Comparison of ENCODE assay signal across 23 mouse cellular contexts in the genomic region with DNA sequence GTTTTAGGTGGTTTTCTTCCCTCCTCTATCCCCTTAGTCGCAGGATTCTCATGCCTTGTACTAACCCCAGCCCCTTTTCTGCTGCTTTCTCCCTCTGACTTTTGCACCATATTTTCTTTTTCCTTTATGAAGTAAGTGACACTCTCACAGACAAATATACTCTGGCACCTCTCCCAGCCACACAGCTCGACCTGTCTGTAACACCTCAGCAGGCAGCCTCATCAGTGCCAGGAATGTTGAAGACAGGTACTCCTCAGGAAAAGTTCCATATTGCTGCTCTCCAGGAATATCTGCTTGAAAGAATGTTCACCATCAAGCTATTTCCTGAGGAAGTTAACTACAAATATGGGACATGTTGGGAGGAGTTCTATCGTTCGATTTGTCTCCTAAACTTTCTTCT.
A peak's percentile ranks its signal among the peaks of the same experiment; 100 is the strongest.
DNase-seq lines count a peak whose midpoint lies in the region; ATAC-seq and TF ChIP-seq lines count a peak whose summit lies in the region.
"Had no signal": no experiment of that assay in that cellular context is flagged by ENCODE, and none has a peak within 500 bp of the region (broad histone marks: within the 10 kb centered on the region; RNA-seq: fewer than 3 reads in every experiment).

No protein-coding gene starts in this region.

- no peaks in the 10 kb centered on the region for H3K36me3 ChIP-seq in hindbrain, postnatal 0 days (ENCODE audit: insufficient read depth, low read length)
- no peaks in the 10 kb centered on the region for H3K36me3 ChIP-seq in hindbrain, embryonic 16.5 days (ENCODE audit: control insufficient read depth, insufficient read depth, low read length)
- no peaks in the 10 kb centered on the region for H3K36me3 ChIP-seq in midbrain, embryonic 11.5 days (ENCODE audit: control insufficient read depth, insufficient read depth, low read length)
- no peaks in the 10 kb centered on the region for H3K36me3 ChIP-seq in midbrain, embryonic 10.5 days
- H3K36me3 ChIP-seq: embryonic facial prominence, embryonic 10.5 days; embryonic facial prominence, embryonic 12.5 days; forebrain, embryonic 15.5 days; G1E had no signal

- no peaks in the 10 kb centered on the region for H3K4me1 ChIP-seq in hindbrain, postnatal 0 days (ENCODE audit: insufficient read depth, low read length)
- no peaks in the 10 kb centered on the region for H3K4me1 ChIP-seq in hindbrain, embryonic 16.5 days (ENCODE audit: control insufficient read depth, insufficient read depth, low read depth, low read length)
- H3K4me1 ChIP-seq in midbrain, embryonic 11.5 days (ENCODE audit: control insufficient read depth, insufficient read depth, low read length) = no peaks in the 10 kb centered on the region
- no peaks in the 10 kb centered on the region for H3K4me1 ChIP-seq in midbrain, embryonic 10.5 days
- H3K4me1 ChIP-seq: embryonic facial prominence, embryonic 10.5 days; embryonic facial prominence, embryonic 12.5 days; forebrain, embryonic 13.5 days; forebrain, embryonic 15.5 days had no signal

- H3K4me3 ChIP-seq in hindbrain, postnatal 0 days (ENCODE audit: low read length) = no peak overlapping the region
- H3K4me3 ChIP-seq in hindbrain, embryonic 16.5 days (ENCODE audit: low read length) = no peak overlapping the region
- no peak overlapping the region for H3K4me3 ChIP-seq in midbrain, embryonic 11.5 days (ENCODE audit: low read depth, low read length)
- no peak overlapping the region for H3K4me3 ChIP-seq in midbrain, embryonic 10.5 days
- H3K4me3 ChIP-seq: embryonic facial prominence, embryonic 10.5 days; embryonic facial prominence, embryonic 12.5 days; forebrain, embryonic 13.5 days; forebrain, embryonic 15.5 days had no signal

- no peak overlapping the region for H3K9ac ChIP-seq in hindbrain, postnatal 0 days (replicated peaks; ENCODE audit: low read length)
- no peak overlapping the region for H3K9ac ChIP-seq in hindbrain, embryonic 16.5 days (ENCODE audit: low read depth, low read length)
- H3K9ac ChIP-seq in midbrain, embryonic 11.5 days (ENCODE audit: low read length) = no peak overlapping the region
- H3K9ac ChIP-seq: embryonic facial prominence, embryonic 12.5 days; forebrain, embryonic 13.5 days; forebrain, embryonic 15.5 days; forebrain, postnatal 0 days had no signal

- no peak overlapping the region for H3K27ac ChIP-seq in hindbrain, postnatal 0 days
- H3K27ac ChIP-seq in hindbrain, embryonic 16.5 days (ENCODE audit: low read depth, low read length) = no peak overlapping the region
- no peak overlapping the region for H3K27ac ChIP-seq in midbrain, embryonic 11.5 days (ENCODE audit: low read depth, low read length)
- no peak overlapping the region for H3K27ac ChIP-seq in midbrain, embryonic 10.5 days (replicated peaks)
- H3K27ac ChIP-seq: embryonic facial prominence, embryonic 10.5 days; embryonic facial prominence, embryonic 12.5 days; forebrain, embryonic 13.5 days; forebrain, embryonic 15.5 days had no signal

- TF ChIP-seq CTCF in hindbrain, postnatal 0 days (IDR thresholded peaks at IDR 0.05; ENCODE audit: low read depth) = no peak

- 71% methylated on average over 4 of the region's 4 CpGs for WGBS in hindbrain, postnatal 0 days
- WGBS in hindbrain, embryonic 16.5 days = 71% methylated on average over 4 of the region's 4 CpGs
- WGBS in midbrain, embryonic 11.5 days = 86% methylated on average over 4 of the region's 4 CpGs
- WGBS in midbrain, embryonic 10.5 days = 90% methylated on average over 4 of the region's 4 CpGs

- DNase-seq in cerebellum, postnatal 10 days = peak; percentile 45 to 69
- DNase-seq in cerebellum, adult 18-20 months = no peak
- DNase-seq in cerebellum, postnatal 25 days = peak; percentile 14 to 52
- no peak for DNase-seq in cerebellum, adult 9-10 months
- DNase-seq in hindbrain, postnatal 0 days (ENCODE audit: low spot score) = peak; percentile 8
- DNase-seq in midbrain, embryonic 11.5 days (ENCODE audit: low spot score, missing footprints) = peak; percentile 45
- DNase-seq in midbrain, embryonic 10.5 days (ENCODE audit: low spot score) = no peak
- DNase-seq: adrenal gland, adult 8-10 months; adrenal gland, postnatal 14 days; adrenal gland, postnatal 36 days; B cell, adult 2 months; cerebellum, adult 9-11 months; forebrain, postnatal 0 days had no signal

- H3K4me2 ChIP-seq in hindbrain, postnatal 0 days (ENCODE audit: low read depth, low read length) = no peak overlapping the region
- H3K4me2 ChIP-seq in hindbrain, embryonic 16.5 days (ENCODE audit: low read length) = no peak overlapping the region
- no peak overlapping the region for H3K4me2 ChIP-seq in midbrain, embryonic 11.5 days
- H3K4me2 ChIP-seq: embryonic facial prominence, embryonic 12.5 days; forebrain, embryonic 13.5 days; forebrain, embryonic 15.5 days had no signal

- no peak for ATAC-seq in hindbrain, postnatal 0 days
- ATAC-seq in hindbrain, embryonic 16.5 days = no peak
- no peak for ATAC-seq in midbrain, embryonic 11.5 days (ENCODE audit: low FRiP score)
- ATAC-seq: activated CD4-positive, CD25-positive, alpha-beta regulatory T cell, adult 4 months; CD4-positive, CD25-positive, alpha-beta regulatory T cell, adult 4 months; forebrain, embryonic 13.5 days; forebrain, embryonic 15.5 days; forebrain, postnatal 0 days; Patski had no signal

- no peaks in the 10 kb centered on the region for H3K27me3 ChIP-seq in hindbrain, postnatal 0 days (ENCODE audit: insufficient read depth, low read length)
- H3K27me3 ChIP-seq in hindbrain, embryonic 16.5 days (replicated peaks; ENCODE audit: control insufficient read depth, insufficient read depth, low read length) = no peaks in the 10 kb centered on the region
- H3K27me3 ChIP-seq in midbrain, embryonic 11.5 days (ENCODE audit: control insufficient read depth, insufficient read depth, low read length) = no peaks in the 10 kb centered on the region
- H3K27me3 ChIP-seq in midbrain, embryonic 10.5 days (ENCODE audit: low read depth, poor library complexity, severe bottlenecking) = peaks cover 10% of the 10 kb centered on the region
- H3K27me3 ChIP-seq: CH12.LX; embryonic facial prominence, embryonic 12.5 days; forebrain, embryonic 15.5 days; Patski had no signal

- H3K9me3 ChIP-seq in hindbrain, postnatal 0 days (ENCODE audit: low read length) = no peaks in the 10 kb centered on the region
- H3K9me3 ChIP-seq in hindbrain, embryonic 16.5 days (ENCODE audit: control insufficient read depth, low read length) = no peaks in the 10 kb centered on the region
- no peaks in the 10 kb centered on the region for H3K9me3 ChIP-seq in midbrain, embryonic 11.5 days (ENCODE audit: control insufficient read depth, low read length)
- no peaks in the 10 kb centered on the region for H3K9me3 ChIP-seq in midbrain, embryonic 10.5 days (replicated peaks)
- H3K9me3 ChIP-seq: embryonic facial prominence, embryonic 10.5 days; embryonic facial prominence, embryonic 12.5 days; forebrain, embryonic 13.5 days; forebrain, embryonic 15.5 days; G1E had no signal

Comparison
In these comparisons a context has a peak if more than half of its experiments do, and no peak if none do; other contexts are left out.
1. DNase-seq: peak in cerebellum, postnatal 10 days (2 of 2), cerebellum, postnatal 25 days (2 of 2), hindbrain, postnatal 0 days (single experiment) and midbrain, embryonic 11.5 days (single experiment); none in cerebellum, adult 18-20 months (0 of 2), cerebellum, adult 9-10 months (single experiment) and midbrain, embryonic 10.5 days (single experiment).